Mouse (Mus musculus): ENCODE data around the gene 1700020N01Rik.

DNA sequence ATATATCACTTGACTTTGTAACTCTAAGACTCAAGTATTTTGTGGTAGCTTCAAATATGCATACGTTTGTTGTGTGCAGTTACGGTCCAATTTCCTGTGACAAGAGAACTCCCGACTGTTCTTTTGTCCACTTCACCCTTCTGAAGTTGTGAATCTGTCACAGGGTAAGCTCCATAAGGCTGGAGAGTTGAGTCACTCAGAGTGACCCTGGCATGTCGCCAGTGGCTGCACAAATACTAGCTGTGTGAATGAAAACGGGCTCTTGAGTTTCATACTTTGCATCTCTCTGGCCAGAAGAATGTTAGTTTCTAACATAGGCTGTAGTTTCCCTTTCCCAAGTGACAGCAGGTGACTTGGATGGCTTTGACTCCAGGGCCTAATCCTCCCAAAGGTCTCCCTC, 14.0 kb downstream of the 1700020N01Rik start:
- TF ChIP-seq TAL1 (IDR thresholded peaks at IDR 0.05; ENCODE audit: low read length) (no peak), GATA1 (IDR thresholded peaks at IDR 0.05; ENCODE audit: low read length) (no peak)
